Mouse (Mus musculus) splenic B cell, adult 2 months (primary cell): ENCODE results near the gene Tmed6.
"Not testable (repeated sequence)": the region's sequence is repeated elsewhere in the genome, so short reads cannot be mapped to it uniquely, and the experiment has no call there.

Experiments used
- DNase-seq: peaks from one replicate; pipeline ENCODE4 v3.0.0-alpha.2; 2011; ENCODE audit warnings: low read depth, low spot score
- H3K27me3 ChIP-seq: 2 replicates; pipeline ENCODE4 v1.6.1; 2012; ENCODE audit warnings: mild to moderate bottlenecking, low read length, moderate library complexity, mixed read lengths; ENCODE audit not compliant: control insufficient read depth, poor library complexity, insufficient read depth, severe bottlenecking
- H3K36me3 ChIP-seq: 2 replicates; pipeline ENCODE4 v1.6.1; 2012; ENCODE audit warnings: mild to moderate bottlenecking, low read length, moderate library complexity, mixed read lengths; ENCODE audit not compliant: control insufficient read depth, poor library complexity, insufficient read depth, severe bottlenecking

Tmed6 gene

DNA sequence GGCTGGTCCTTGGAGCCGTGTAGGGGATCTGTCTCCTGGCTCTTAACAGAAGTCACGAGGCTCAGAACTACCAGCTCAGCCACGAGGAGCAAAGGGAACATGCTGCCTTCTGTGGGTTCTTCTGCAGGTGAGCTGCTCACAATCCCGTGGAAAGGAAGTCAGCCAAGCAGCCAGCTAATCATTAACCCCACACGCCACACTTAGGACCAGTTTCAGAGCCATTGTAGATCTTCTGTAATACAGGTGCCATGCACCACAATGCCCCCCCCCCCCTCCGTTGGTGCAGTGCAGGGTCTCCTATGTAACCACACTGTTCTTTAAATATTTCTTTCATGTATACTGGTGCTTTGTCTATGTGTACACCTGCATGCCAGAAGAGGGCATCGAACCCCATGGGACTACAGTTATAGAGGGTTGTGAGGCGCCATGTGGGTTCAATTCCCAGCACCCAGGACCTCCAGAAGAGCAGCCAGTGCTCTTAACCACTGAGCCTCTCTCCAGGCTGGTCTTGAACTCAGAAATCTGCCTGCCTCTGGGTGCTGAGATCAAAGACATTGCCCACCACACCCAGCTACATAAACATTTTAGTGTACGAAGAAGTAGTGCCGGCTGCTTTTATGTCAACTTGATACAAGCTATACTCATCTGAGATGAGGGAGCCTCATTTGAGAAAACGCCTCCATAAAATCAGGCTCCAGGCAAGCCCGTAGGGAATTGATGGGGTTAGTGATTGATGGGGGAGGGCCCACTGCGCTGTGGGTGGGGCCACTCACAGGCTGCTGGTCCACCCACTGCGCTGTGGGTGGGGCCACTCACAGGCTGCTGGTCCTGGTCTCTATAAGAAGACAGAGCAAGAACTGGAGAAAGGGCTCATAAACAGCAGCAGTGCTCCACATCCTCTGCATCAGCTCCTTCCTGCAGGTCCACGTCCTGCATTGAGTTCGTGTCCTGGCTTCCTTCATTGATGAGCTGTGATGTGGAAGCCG lies at the start of gene Tmed6:
Gene Tmed6, minus strand, starts transcription at position 134 of the 986 bp plus-strand sequence.
- DNase-seq = peak; percentile 52
- H3K36me3 ChIP-seq = no peaks in the 10 kb centered on the region; the same call in 1 of the 2 replicates
- no peaks in the 10 kb centered on the region for H3K27me3 ChIP-seq

DNA sequence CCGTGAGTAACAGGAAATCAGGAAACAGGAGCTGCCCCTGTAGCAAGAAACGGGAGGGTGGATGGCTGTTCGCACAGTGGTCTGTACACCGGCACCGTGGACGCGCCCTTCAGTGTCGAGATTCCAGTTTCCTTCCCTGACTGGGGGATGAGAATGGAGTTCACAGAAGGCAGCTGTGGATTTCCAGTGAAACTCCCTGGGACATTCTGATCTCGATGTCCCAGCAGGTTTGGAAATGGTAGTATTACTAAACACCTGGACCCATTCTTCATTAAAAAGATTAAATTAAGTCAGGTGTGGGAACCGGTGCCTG lies 49.5 kb upstream of the Tmed6 start:
- Histone ChIP-seq H3K36me3 (no peaks in the 10 kb centered on the region), H3K27me3 (no peaks in the 10 kb centered on the region)

DNA sequence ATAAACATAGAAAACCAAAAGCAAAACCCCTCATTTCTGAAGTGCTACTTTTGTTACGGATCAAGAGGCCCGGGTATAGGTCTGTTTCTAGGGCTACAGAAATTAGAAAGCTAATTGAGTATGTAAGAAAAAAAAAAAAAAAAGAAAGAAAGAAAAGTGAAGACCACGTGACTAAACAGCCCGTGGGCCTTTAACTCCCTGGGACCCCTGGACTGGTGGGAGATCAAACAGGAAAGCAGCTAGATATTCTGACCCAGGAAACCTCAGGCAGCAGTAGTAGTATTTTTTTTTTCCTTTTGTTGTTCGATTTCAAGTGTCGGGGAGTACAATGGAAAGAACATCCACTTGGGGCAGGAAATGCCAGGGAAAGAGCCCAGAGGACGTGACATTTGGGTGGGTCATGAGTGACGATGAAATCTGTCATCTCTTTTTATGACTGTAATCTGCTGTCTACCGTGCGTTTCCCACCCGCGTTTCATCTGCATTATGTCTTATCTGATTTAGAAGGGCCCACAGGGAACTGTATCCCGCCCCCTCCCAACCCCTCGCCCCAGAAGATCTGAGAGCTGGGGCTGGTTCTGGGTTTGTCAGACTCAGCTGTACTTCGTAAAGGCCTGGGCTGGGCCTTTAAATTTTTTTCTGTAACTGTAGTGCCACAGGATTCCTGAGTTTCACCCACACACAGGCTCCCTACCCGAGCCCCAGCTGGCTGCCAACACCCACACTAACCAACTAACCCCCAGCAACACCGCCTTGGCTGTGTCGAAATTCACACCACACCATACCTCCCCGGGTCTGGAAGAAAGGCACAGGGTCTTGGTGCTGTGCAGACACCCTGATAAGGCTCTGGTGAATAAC lies 48.9 kb upstream of the Tmed6 start:
- no peaks in the 10 kb centered on the region for H3K36me3 ChIP-seq
- DNase-seq = no peak
- no peaks in the 10 kb centered on the region for H3K27me3 ChIP-seq

More for the DNA sequence above, 49.5 kb upstream of the Tmed6 start:
- DNase-seq = no peak

DNA sequence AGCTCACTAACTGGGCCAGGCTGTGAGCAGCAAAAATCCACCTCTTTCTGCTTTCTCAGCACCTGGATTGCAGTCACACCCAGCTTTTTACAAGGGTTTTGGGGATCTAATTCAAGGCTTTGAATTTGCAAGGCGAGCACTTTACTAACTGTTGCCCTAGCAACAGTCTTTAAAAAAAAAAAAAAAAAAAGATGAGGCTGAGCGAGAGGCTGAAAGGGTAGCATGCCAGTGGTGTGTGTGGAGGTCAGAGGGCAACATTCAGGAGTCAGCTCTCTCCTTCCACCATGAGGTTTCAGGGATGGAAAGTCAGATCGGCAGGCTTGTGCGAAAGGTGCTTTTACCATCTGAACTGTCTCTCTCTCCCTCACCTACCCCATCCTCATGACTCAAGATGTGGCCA lies 47.8 kb upstream of the Tmed6 start:
- H3K36me3 ChIP-seq = no peaks in the 10 kb centered on the region
- no peak for DNase-seq

DNA sequence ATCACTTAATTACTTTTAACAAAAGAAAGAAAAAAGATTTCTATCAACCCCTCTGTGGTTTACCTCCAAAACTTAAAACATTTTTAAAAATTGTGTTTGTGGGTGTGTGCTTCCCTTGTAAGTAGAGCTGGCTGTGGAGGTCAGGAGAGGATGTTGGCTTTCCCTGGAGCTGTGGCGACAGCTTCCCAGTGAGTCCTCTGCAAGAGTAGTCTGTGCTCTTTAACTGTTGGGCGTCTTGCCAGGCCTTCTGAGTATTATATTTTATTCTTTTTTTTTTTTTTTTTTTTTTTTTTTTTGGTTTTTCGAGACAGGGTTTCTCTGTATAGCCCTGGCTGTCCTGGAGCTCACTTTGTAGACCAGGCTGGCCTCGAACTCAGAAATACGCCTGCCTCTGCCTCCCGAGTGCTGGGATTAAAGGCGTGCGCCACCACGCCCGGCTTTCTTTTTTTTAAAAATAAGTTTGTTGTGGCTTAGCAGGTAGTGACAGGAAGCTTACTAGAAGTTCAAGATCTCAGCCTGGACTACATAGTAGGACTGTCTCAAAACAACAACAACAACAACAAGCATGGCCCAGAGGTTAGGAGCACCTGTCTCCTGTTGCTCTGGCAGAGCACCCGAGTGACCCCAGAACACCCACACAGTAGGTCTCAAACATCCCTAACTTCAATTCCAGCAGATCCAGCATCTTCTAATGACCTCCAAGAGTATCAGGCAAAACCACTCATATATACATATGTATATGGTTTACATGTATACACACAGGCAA lies 46.1 kb upstream of the Tmed6 start:
- H3K36me3 ChIP-seq = no peaks in the 10 kb centered on the region

More for the DNA sequence above, 47.8 kb upstream of the Tmed6 start:
- H3K27me3 ChIP-seq = no peaks in the 10 kb centered on the region

DNA sequence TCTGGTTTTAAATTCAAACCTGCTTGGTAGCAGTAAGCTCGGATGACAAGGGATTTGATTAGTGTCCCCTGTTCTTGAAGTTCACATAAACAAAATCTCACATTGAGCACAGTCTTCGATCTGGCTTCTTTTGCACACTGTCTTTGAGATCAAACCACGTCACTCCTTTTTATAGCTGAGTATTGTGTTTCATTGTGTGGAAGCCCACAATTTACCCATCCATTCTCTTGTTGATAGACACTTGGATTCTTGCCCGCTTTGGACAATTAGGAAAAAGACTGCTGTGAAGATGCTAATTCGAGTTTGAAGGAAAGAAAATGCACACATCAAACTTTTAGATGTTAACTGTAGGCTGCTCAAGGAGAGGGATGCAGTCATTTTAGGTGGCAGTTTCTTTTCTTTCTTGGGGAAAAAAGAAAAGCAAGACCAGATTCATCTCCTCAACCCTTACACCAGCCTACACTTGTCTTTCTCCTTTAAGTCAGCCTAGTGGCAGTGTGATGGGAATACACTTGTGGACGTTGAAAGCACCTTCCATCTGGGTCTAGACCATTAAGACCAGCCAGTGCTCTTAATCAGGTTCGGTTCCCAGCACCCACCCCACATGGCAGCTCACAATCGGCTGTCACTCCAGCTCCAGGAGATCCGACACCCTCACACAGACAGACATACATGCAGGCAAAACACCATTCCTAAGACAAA lies 45.3 kb upstream of the Tmed6 start:
- no peaks in the 10 kb centered on the region for H3K36me3 ChIP-seq
- H3K27me3 ChIP-seq = no peaks in the 10 kb centered on the region
- no peak for DNase-seq

More for the DNA sequence above, 46.1 kb upstream of the Tmed6 start:
- DNase-seq = no peak
- H3K27me3 ChIP-seq = no peaks in the 10 kb centered on the region

DNA sequence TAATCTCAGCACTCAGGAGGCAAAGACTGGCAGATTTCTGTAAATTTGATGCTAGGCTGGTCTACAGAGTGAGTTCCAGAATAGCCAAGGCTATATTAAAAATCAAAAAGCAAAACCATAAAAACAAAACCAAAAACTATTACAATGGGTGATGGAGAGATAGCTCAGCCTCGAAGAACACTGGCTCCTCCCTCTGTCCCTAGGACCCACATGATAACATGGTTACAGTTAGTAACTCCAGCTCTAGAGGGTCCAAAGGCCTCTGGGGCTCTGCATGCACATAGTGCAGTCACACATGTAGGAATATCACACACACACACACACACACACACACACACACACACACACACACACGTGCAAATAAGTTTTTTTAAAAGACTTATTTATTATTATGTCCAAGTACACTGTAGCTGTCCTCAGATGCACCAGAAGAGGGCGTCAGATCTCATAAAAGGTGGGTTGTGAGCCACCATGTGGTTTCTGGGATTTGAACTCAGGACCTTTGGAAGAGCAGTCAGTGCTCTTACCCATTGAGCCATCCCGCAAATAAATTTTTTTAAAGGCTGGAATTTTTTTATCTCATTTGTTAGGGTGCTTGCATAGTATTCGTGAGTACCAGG lies 44.5 kb upstream of the Tmed6 start:
- peak; percentile 18 for DNase-seq
- Histone ChIP-seq H3K36me3 (no peaks in the 10 kb centered on the region), H3K27me3 (no peaks in the 10 kb centered on the region)

DNA sequence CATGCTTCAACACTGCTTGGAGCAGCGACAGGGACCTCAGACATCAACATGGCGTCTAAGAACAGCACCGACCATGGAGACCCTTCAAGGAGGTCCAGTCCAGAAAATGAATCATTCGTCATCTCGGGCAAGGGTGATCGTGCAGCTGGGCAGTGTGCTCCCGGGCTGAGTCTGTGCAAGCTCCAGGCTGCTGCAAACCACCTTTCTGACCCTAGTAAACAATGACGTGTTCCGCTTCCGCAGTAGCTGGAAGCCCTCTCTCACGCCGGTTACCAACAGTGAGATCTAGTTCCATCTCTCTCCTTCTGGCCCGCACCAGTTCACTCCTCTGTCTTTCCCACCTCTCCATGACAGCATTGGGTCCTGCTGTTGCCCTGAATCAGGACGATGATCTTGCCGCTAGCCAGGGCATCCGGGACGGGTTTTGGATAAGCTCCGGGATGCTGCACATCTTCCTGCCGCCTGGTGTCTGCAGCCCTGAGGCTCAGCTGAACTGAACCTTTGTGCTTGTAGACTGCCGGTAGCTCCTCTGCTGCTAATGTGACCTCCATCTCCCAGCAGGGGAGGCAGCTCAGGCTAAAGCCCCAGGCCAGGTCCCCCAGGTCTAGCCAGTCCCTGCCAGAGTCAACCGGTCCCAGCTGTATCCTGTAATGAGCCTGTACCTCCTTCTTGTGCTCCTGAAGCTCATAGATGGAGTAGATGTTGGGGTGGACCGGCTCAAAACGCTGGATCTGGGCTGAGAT lies 43.7 kb upstream of the Tmed6 start:
- no peak for DNase-seq
- H3K27me3 ChIP-seq = no peaks in the 10 kb centered on the region
- H3K36me3 ChIP-seq = no peaks in the 10 kb centered on the region

DNA sequence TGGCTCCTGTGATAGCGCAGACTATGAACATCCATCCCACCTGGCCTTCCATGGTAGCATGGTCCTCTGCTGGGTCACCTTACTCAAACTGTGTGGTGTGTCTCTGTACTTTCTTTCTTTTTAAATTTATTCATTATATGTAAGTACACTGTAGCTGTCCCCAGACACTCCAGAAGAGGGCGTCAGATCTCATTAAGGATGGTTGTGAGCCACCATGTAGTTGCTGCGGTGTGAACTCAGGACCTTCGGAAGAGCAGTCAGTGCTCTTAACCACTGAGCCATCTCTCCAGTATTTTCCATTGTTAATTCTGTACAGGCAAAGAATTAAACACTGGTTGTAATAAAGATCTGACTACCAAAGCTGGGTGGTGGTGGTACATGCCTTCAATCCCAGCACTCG lies 42.6 kb upstream of the Tmed6 start:
- H3K36me3 ChIP-seq = not testable (repeated sequence)

DNA sequence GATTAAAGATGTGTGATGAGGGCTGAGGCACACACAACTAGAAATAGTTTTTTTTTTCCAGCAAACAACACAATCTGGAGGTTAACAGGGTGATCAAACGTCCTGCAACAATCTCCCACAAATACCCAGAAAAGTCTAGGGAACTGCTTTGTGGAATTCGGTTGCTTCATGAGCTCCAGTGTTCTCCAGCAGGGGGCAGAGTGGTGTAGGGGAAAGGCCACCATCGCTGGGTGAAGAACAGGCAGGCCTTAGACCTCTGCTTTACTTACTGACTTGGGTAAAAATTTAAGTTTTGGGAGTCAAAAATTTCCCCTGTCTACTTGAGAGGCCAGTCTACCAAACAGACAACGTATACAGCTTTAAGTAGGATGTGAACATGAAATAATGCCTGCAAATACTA lies 39.1 kb upstream of the Tmed6 start:
- peak; percentile 75 for DNase-seq
- Histone ChIP-seq H3K36me3 (no peaks in the 10 kb centered on the region), H3K27me3 (no peaks in the 10 kb centered on the region)

More for the DNA sequence above, 42.6 kb upstream of the Tmed6 start:
- DNase-seq, H3K27me3 ChIP-seq: not testable (repeated sequence)

DNA sequence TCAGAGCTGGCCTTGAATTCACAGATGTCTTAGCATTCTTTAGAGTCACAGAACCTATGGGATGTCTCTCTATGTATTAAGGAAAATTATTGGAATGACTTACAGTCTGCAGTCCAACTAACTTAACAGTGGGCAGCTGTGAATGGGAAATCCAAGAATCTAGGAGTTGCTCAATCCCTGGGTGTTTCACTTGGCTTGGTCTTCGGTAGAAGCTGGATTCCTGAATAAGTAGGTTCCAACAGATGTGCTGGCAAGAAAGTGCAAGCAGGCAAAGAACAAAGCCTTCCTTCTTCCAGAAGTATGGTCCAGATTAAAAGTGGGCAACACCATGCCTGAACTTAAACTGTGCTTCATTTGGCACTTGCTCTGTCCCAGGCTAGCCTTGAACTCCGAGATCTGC lies 35.2 kb upstream of the Tmed6 start:
- DNase-seq = no peak
- Histone ChIP-seq H3K36me3 (no peaks in the 10 kb centered on the region), H3K27me3 (no peaks in the 10 kb centered on the region)

DNA sequence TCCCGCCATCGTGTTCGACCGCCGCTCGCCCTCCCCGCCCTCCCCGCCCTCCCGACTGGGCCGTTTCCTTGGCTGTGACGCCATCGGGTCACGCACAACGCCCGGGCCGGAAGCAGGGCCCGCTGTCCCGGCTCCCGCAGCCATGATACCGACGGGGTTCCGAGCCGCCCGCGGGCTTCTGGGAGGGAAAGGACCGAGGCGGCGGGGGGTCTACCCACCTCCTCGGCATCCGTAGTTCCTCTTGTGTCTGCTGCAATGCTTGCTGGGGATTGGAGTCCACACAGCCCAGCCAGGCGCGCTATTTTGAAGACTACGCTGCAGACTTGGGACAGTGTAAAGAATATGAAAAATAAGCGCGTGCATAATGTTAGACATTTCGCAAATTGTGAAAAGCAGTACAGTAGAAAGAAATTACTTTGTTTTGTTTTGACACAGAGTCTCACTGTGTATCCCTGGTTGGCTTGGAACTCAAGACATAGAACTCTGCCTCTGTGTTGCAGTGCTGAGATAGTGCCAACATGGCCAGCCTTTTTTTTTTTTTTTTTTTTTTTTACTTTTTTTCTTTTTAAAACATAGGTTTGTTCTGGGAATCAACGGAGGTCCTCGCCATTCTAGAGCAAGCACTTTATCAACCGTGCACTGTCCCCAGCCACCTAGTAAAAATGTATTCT lies 31.1 kb upstream of the Tmed6 start, which contains the start of gene Terf2:
Gene Terf2, minus strand, starts transcription at position 182 of the 671 bp plus-strand sequence.
- H3K27me3 ChIP-seq = no peaks in the 10 kb centered on the region
- H3K36me3 ChIP-seq = peaks cover 1% of the 10 kb centered on the region; the same call in 1 of the 2 replicates
- DNase-seq = peak; percentile 93
